Mouse (Mus musculus): ENCODE results near the gene Ptpn13. TPM values are rescaled to one million over a fixed set of nuclear protein-coding genes. Genes with fewer than 3 reads are reported as not detected.
A peak's percentile ranks its signal among the peaks of the same experiment; 100 is the strongest.

Gene Ptpn13
- total and polyA plus RNA-seq, 3 experiments = 0.04 TPM; not detected in 2

DNA sequence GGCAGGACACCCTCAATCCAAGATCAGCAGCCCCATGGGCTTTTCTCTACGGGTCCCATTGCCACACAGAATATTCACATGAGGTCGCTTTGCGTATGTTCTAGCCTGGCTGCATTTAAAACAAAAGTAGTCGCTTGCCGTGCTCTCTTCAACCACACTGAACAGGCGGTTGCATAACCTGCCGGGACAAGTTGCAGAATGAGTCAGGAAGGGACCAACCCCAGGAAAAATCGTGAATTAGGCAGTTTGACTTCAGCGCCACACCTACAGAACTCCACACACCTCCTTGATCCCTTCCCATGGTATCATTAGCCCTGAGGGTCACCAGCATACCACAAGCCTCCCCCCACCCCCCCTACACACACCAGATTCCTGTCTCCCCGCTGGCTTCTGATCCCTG is 4.4 kb upstream of the Ptpn13 start:
- in situ Hi-C loops (cut with MboI; ENCODE audit: low pct_ligation_motif_present, low pct_unique_long_range_greater_than_20kb, low sequenced_read_pairs) (no loop called here), dilution Hi-C loops (cut with MboI; ENCODE audit: extremely low pct_ligation_motif_present, extremely low pct_unique_long_range_greater_than_20kb, low sequenced_read_pairs) (no loop called here)
- no peaks in the 10 kb centered on the region for H3K27me3 ChIP-seq (replicated peaks)

DNA sequence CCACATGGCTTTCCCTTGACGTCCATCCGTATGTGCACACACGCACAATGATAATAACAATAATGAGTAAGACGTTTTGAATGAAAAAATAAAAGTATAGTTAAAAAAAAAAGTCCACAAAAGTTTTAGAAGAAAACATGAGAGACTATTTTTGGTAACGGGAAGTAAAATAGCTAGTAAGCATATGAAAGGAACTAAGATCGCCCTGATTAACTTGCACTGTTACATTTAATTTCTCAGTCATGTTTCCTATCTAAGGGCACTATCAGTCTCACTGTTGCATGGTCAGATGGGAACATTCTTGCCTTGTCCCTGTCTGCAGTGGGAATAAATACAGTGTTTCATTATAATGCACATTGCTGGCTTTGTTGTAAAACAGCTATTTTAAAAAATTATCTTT is 2.4 kb upstream of the Ptpn13 start:
- no peak overlapping the region for H3K4me3 ChIP-seq (replicated peaks in 1 of 3; ENCODE audit: low read depth in 2 of 3, low read length in 2 of 3, poor library complexity in 1 of 3)
- no peak overlapping the region for H3K27ac ChIP-seq (ENCODE audit: insufficient read depth, low read depth)
- DNase-seq (ENCODE audit: extremely low read depth) = no peak
- H3K4me1 ChIP-seq (ENCODE audit: control insufficient read depth in 1 of 2, insufficient read depth in 2 of 2) = peaks cover 0 to 15% of the 10 kb centered on the region in 2 experiments; a peak in 2 of 4 replicates
- H3K9me3 ChIP-seq (replicated peaks; ENCODE audit: low read length) = peaks cover 12% of the 10 kb centered on the region
- no peaks in the 10 kb centered on the region for H3K36me3 ChIP-seq (replicated peaks in 1 of 2; ENCODE audit: control insufficient read depth in 1 of 2, insufficient read depth in 1 of 2, low read length in 1 of 2)
- in situ Hi-C loops (cut with MboI; ENCODE audit: low pct_ligation_motif_present, low pct_unique_long_range_greater_than_20kb, low sequenced_read_pairs) (no loop called here), dilution Hi-C loops (cut with MboI; ENCODE audit: extremely low pct_ligation_motif_present, extremely low pct_unique_long_range_greater_than_20kb, low sequenced_read_pairs) (no loop called here)
- H3K79me2 ChIP-seq (replicated peaks; ENCODE audit: control insufficient read depth, extremely low read depth, insufficient read depth, poor library complexity, severe bottlenecking) = no peaks in the 10 kb centered on the region
- H3K4me2 ChIP-seq (ENCODE audit: insufficient read depth, low read depth, poor library complexity, severe bottlenecking) = no peak overlapping the region
- TF ChIP-seq BHLHE40 (IDR thresholded peaks at IDR 0.05; ENCODE audit: low read depth, low read length) = no peak
- TF ChIP-seq KAT2A (IDR thresholded peaks at IDR 0.05; ENCODE audit: insufficient replicate concordance, low read length) = no peak
- no peak for TF ChIP-seq ELF1 (IDR thresholded peaks at IDR 0.05; ENCODE audit: low read depth, low read length)
- TF ChIP-seq RAD21 (IDR thresholded peaks at IDR 0.05; ENCODE audit: low read depth, low read length) = no peak
- TF ChIP-seq HCFC1 (IDR thresholded peaks at IDR 0.05; ENCODE audit: low read depth, low read length) = no peak
- no peak for TF ChIP-seq PAX5 (IDR thresholded peaks at IDR 0.05; ENCODE audit: low read length)
- no peak for TF ChIP-seq ZMIZ1 (IDR thresholded peaks at IDR 0.05; ENCODE audit: low read depth, low read length)
- no peak overlapping the region for H3K9ac ChIP-seq (ENCODE audit: insufficient read depth, low read depth)
- no peaks in the 10 kb centered on the region for H3K27me3 ChIP-seq (replicated peaks)

More for the DNA sequence above, 4.4 kb upstream of the Ptpn13 start:
- TF ChIP-seq CHD1 (IDR thresholded peaks at IDR 0.05; ENCODE audit: low read depth, low read length) (no peak), JUND (conservative IDR thresholded peaks at IDR 0.05; ENCODE audit: low read depth, low read length) (0 out of 2 replicates have a peak, but pooled peaks have one; percentile 20), IRF4 (IDR thresholded peaks at IDR 0.05; ENCODE audit: low read depth, low read length) (peak; percentile 59)
- DNase-seq (ENCODE audit: extremely low read depth) = no peak
- H3K4me3 ChIP-seq (replicated peaks in 1 of 3; ENCODE audit: low read depth in 2 of 3, low read length in 2 of 3, poor library complexity in 1 of 3) = no peak overlapping the region
- no peak overlapping the region for H3K27ac ChIP-seq (ENCODE audit: insufficient read depth, low read depth)
- H3K36me3 ChIP-seq (replicated peaks in 1 of 2; ENCODE audit: control insufficient read depth in 1 of 2, insufficient read depth in 1 of 2, low read length in 1 of 2) = no peaks in the 10 kb centered on the region
- H3K4me1 ChIP-seq (ENCODE audit: control insufficient read depth in 1 of 2, insufficient read depth in 2 of 2) = peaks cover 0 to 15% of the 10 kb centered on the region in 2 experiments; a peak in 2 of 4 replicates
- no peaks in the 10 kb centered on the region for H3K79me2 ChIP-seq (replicated peaks; ENCODE audit: control insufficient read depth, extremely low read depth, insufficient read depth, poor library complexity, severe bottlenecking)
- peaks cover 11% of the 10 kb centered on the region for H3K9me3 ChIP-seq (replicated peaks; ENCODE audit: low read length)
- H3K9ac ChIP-seq (ENCODE audit: insufficient read depth, low read depth) = no peak overlapping the region
- no peak overlapping the region for H3K4me2 ChIP-seq (ENCODE audit: insufficient read depth, low read depth, poor library complexity, severe bottlenecking)

DNA sequence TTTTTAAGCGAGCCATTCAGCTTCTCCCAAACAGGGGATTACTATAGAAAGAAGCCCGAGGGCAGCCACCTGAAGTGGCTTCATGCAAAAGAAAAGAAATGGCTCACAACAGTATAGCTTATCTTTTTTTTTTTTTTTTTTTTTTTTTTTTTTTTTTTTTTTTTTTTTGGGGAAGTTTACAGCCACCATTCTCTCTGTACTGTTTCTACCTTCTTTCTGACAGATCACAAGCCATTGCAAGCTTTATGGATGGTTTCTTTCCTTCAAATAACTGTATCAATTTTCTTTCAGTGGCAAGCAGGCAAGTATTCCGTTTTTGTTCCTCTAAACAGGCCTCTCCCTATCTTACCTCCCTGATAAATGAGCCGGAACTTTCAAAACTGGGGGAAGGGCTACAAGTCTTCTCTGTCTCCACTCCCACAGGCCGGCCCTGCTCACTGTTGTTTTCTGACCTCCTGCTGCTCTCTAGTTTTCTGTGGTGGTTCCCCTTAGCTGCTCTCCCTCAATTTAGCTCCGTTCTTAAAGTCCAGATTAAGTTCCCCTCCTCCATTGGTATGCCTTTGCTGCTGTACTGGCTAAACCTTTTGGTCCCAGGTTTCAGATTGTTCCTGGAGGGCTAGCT is 1.6 kb upstream of the Ptpn13 start:
- no peak overlapping the region for H3K9ac ChIP-seq (ENCODE audit: insufficient read depth, low read depth)

More for the DNA sequence above, 1.6 kb upstream of the Ptpn13 start:
- dilution Hi-C loops (cut with MboI; ENCODE audit: extremely low pct_ligation_motif_present, extremely low pct_unique_long_range_greater_than_20kb, low sequenced_read_pairs) = no loop called here
- TF ChIP-seq KAT2A (IDR thresholded peaks at IDR 0.05; ENCODE audit: insufficient replicate concordance, low read length) = no peak
- TF ChIP-seq ZNF384 (IDR thresholded peaks at IDR 0.05; ENCODE audit: low read depth, low read length) = peak; percentile 89
- Histone ChIP-seq H3K27ac (ENCODE audit: insufficient read depth, low read depth) (no peak overlapping the region), H3K4me1 (ENCODE audit: control insufficient read depth in 1 of 2, insufficient read depth in 2 of 2) (peaks cover 0 to 15% of the 10 kb centered on the region in 2 experiments; a peak in 2 of 4 replicates), H3K36me3 (replicated peaks in 1 of 2; ENCODE audit: control insufficient read depth in 1 of 2, insufficient read depth in 1 of 2, low read length in 1 of 2) (no peaks in the 10 kb centered on the region), H3K4me2 (ENCODE audit: insufficient read depth, low read depth, poor library complexity, severe bottlenecking) (no peak overlapping the region), H3K79me2 (replicated peaks; ENCODE audit: control insufficient read depth, extremely low read depth, insufficient read depth, poor library complexity, severe bottlenecking) (no peaks in the 10 kb centered on the region), H3K27me3 (replicated peaks) (no peaks in the 10 kb centered on the region), H3K9me3 (replicated peaks; ENCODE audit: low read length) (peaks cover 12% of the 10 kb centered on the region), H3K4me3 (replicated peaks in 1 of 3; ENCODE audit: low read depth in 2 of 3, low read length in 2 of 3, poor library complexity in 1 of 3) (no peak overlapping the region)
- in situ Hi-C loops (cut with MboI; ENCODE audit: low pct_ligation_motif_present, low pct_unique_long_range_greater_than_20kb, low sequenced_read_pairs) = no loop called here
- DNase-seq (ENCODE audit: extremely low read depth) = peak; percentile 61

Data from CH12.LX (cell line).